Mouse (Mus musculus): ENCODE measurements around the gene Fbxw8. TPM values are rescaled to one million over a fixed set of nuclear protein-coding genes. Genes with fewer than 3 reads are reported as not detected.

The Fbxw8 gene
- total and polyA plus RNA-seq, 2 experiments from 2014 or later, result 14.4 to 43.0 TPM

- no peak overlapping the region for H3K4me3 ChIP-seq (ENCODE audit: low read depth, low read length)
- TF ChIP-seq CTCF (IDR thresholded peaks at IDR 0.05), result no peak
- H3K36me3 ChIP-seq (ENCODE audit: insufficient read depth, low read length), result no peaks in the 10 kb centered on the region
- WGBS, result 61% methylated on average over 4 of the region's 5 CpGs
- ATAC-seq (ENCODE audit: low FRiP score) (no peak), DNase-seq (ENCODE audit: low spot score) (no peak)
- H3K27me3 ChIP-seq (ENCODE audit: insufficient read depth, low read length), result no peaks in the 10 kb centered on the region
- H3K9ac ChIP-seq (replicated peaks; ENCODE audit: low read length, poor library complexity, severe bottlenecking), result no peak overlapping the region
- H3K27ac ChIP-seq (ENCODE audit: low read depth, low read length), result no peak overlapping the region
- no peaks in the 10 kb centered on the region for H3K4me1 ChIP-seq (ENCODE audit: insufficient read depth, low read length)
- no peaks in the 10 kb centered on the region for H3K9me3 ChIP-seq (ENCODE audit: low read length)
- H3K4me2 ChIP-seq (ENCODE audit: low read depth, low read length, poor library complexity, severe bottlenecking), result no peak overlapping the region
These were observed 137.7 kb downstream of the Fbxw8 start for GRCm38 (mm10) chr5:118017527-118017926.

- no peak overlapping the region for H3K4me3 ChIP-seq (ENCODE audit: low read depth, low read length)
- H3K36me3 ChIP-seq (ENCODE audit: insufficient read depth, low read length), result no peaks in the 10 kb centered on the region; the same call in 1 of the 2 replicates
- no peak overlapping the region for H3K4me2 ChIP-seq (ENCODE audit: low read depth, low read length, poor library complexity, severe bottlenecking)
- DNase-seq (ENCODE audit: low spot score) (no peak), ATAC-seq (ENCODE audit: low FRiP score) (no peak)
- WGBS, result 85% methylated on average over 2 of the region's 2 CpGs
- H3K27ac ChIP-seq (ENCODE audit: low read depth, low read length), result no peak overlapping the region
- no peaks in the 10 kb centered on the region for H3K4me1 ChIP-seq (ENCODE audit: insufficient read depth, low read length)
- H3K9ac ChIP-seq (replicated peaks; ENCODE audit: low read length, poor library complexity, severe bottlenecking), result no peak overlapping the region
- no peak for TF ChIP-seq CTCF (IDR thresholded peaks at IDR 0.05)
- no peaks in the 10 kb centered on the region for H3K27me3 ChIP-seq (ENCODE audit: insufficient read depth, low read length)
- no peaks in the 10 kb centered on the region for H3K9me3 ChIP-seq (ENCODE audit: low read length)
These were observed 139.6 kb downstream of the Fbxw8 start for GRCm38 (mm10) chr5:118015669-118016068.

- H3K27me3 ChIP-seq (ENCODE audit: insufficient read depth, low read length), result no peaks in the 10 kb centered on the region
- DNase-seq (ENCODE audit: low spot score) (peak; percentile 69), ATAC-seq (ENCODE audit: low FRiP score) (0 out of 2 replicates have a peak, but pooled peaks have one; percentile 21)
- no peaks in the 10 kb centered on the region for H3K9me3 ChIP-seq (ENCODE audit: low read length)
- H3K4me3 ChIP-seq (ENCODE audit: low read depth, low read length), result no peak overlapping the region
- H3K27ac ChIP-seq (ENCODE audit: low read depth, low read length), result no peak overlapping the region
- H3K4me2 ChIP-seq (ENCODE audit: low read depth, low read length, poor library complexity, severe bottlenecking), result no peak overlapping the region
- H3K9ac ChIP-seq (replicated peaks; ENCODE audit: low read length, poor library complexity, severe bottlenecking), result no peak overlapping the region
- TF ChIP-seq CTCF (IDR thresholded peaks at IDR 0.05), result no peak
- H3K4me1 ChIP-seq (ENCODE audit: insufficient read depth, low read length), result no peaks in the 10 kb centered on the region
- 15% methylated on average over 12 of the region's 12 CpGs for WGBS
- peaks cover 5% of the 10 kb centered on the region; the same call in 1 of the 2 replicates for H3K36me3 ChIP-seq (ENCODE audit: insufficient read depth, low read length)
These were observed 140.2 kb downstream of the Fbxw8 start for GRCm38 (mm10) chr5:118015028-118015427.

Other genes with a start within 250 kb of the Fbxw8 start
- 203 and 212 TPM in 2 replicates for gene Fbxo21, start 178.7 kb downstream of the Fbxw8 start, total RNA-seq (2014; rRNA removed)
- 149 and 156 TPM in 2 replicates for gene Fbxo21, start 178.7 kb downstream of the Fbxw8 start, polyA plus RNA-seq (2015; fragmentation: Nextera tagmentation; extraction: Ambion mirVana)
- 3.6 and 4.7 TPM in 2 replicates for gene Tesc, start 127.7 kb downstream of the Fbxw8 start, total RNA-seq (2014; rRNA removed)
- gene Tesc, start 127.7 kb downstream of the Fbxw8 start, polyA plus RNA-seq (2015; fragmentation: Nextera tagmentation; extraction: Ambion mirVana), result 5.5 and 8.2 TPM in 2 replicates
- gene Hrk, start 9.2 kb upstream of the Fbxw8 start, total RNA-seq (2014; rRNA removed), result 18.2 and 20.0 TPM in 2 replicates
- 5.7 and 6.6 TPM in 2 replicates for gene Hrk, start 9.2 kb upstream of the Fbxw8 start, polyA plus RNA-seq (2015; fragmentation: Nextera tagmentation; extraction: Ambion mirVana)
- gene Rnft2, start 89.7 kb upstream of the Fbxw8 start, total RNA-seq (2014; rRNA removed), result 121 and 125 TPM in 2 replicates
- gene Rnft2, start 89.7 kb upstream of the Fbxw8 start, polyA plus RNA-seq (2015; fragmentation: Nextera tagmentation; extraction: Ambion mirVana), result 14.3 and 15.0 TPM in 2 replicates
- 33.3 and 34.0 TPM in 2 replicates for gene 2410131K14Rik, start 89.8 kb upstream of the Fbxw8 start, total RNA-seq (2014; rRNA removed)
- 18.8 and 19.2 TPM in 2 replicates for gene 2410131K14Rik, start 89.8 kb upstream of the Fbxw8 start, polyA plus RNA-seq (2015; fragmentation: Nextera tagmentation; extraction: Ambion mirVana)